Mouse (Mus musculus): ENCODE data around the gene Xlr5c.
"Not testable (repeated sequence)": the region's sequence is repeated elsewhere in the genome, so short reads cannot be mapped to it uniquely, and the experiment has no call there.

Xlr5c gene

DNA sequence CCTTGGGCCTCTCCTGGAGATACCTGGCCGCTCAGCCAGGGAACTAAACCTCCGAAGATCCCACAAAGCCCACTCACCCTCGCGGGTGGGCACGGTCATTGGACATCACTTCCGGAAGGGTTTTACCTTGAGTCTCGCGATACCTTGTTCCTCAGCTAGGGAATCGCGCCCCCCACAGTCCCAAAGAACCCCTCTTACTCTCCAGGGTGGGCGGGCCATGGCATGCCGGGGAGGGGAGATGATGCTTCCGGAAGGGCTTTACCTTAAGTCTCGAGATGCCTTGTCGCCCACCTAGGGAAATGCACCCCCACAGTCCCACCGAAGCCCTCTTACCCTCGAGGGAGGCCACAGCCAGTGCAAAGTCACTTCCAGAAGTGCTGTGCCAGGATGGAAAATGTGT, at the start of gene Xlr5c, which contains the start of gene Xlr5a:
Gene Xlr5c, minus strand, starts transcription at position 101 of the 400 bp plus-strand sequence.
Gene Xlr5a, minus strand, starts transcription at position 101 of the 400 bp plus-strand sequence.
- DNase-seq (ENCODE audit: low spot score), result not testable (repeated sequence)

DNA sequence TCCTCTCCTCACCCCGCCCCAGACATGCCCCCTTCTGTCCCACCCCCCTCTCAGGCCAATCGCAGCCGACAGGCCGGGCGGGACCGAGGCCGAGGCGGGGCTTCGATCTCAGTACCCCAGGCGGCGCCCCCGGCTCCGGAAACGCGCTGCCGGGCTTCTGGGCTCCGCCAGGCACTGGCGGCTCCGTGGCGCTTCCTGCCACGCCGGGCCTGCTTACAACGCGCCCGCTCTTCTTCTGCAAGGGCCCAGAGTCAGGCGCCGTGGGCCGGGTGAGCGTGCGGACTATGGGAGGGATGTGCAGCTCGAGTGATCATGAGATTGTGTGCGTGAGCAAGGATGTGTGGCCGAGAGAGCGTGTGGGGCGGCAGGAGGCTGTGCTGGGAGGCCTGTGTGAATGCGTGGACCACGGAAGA, 49.7 kb upstream of the Xlr5c start, which contains the start of gene Zfp275:
Gene Zfp275, plus strand, starts transcription at position 139 of the 413 bp plus-strand sequence.
- DNase-seq (ENCODE audit: low spot score), result peak; percentile 75

DNA sequence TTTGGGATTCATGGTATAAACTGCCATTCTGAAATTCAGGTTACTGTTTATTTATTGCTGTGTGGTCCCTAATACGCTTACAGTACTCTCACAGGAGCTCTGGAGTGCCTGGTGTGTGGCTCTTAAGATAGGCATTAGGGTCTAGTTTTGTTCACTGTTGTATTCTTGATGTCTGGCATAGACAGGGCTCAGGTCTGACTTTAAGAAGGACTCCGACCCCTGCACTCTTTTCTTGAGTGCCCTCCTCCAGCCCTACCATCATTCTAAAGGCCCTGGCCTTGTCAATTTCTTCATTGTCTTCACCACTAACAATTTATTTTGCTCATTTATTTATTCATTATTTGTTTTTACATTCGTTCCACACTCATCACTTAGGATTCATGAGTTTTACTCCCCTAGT, 49.3 kb upstream of the Xlr5c start:
- DNase-seq (ENCODE audit: low spot score), result peak; percentile 1

GRCm38 (mm10) chrX:73341473-73341872, 48.7 kb upstream of the Xlr5c start:
- no peak for DNase-seq (ENCODE audit: low spot score)

GRCm38 (mm10) chrX:73336740-73337139, 44.0 kb upstream of the Xlr5c start, which contains the start of gene Gm45015:
Gene Gm45015, minus strand, starts transcription at chrX:73336840.
- DNase-seq (ENCODE audit: low spot score), result no peak

DNA sequence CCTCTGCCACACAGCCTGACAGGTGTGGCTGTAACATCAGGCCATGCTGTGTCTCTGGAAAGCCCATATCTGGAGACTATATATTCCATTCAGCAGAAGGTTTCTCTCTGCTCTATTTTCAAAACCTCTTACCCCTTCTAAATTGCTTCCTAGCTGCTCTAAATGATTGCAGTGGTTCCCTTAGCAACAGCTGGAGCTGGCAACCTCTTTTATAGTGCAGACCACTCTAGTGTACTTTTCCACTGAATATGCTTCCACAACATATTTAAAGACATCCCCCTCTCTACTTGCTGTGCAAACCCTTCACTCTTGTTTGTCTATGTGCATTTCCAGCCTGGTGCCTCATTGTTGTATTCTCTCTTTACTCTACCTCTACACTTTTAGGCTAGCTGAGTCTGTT, 40.8 kb upstream of the Xlr5c start:
- DNase-seq (ENCODE audit: low spot score), result no peak

DNA sequence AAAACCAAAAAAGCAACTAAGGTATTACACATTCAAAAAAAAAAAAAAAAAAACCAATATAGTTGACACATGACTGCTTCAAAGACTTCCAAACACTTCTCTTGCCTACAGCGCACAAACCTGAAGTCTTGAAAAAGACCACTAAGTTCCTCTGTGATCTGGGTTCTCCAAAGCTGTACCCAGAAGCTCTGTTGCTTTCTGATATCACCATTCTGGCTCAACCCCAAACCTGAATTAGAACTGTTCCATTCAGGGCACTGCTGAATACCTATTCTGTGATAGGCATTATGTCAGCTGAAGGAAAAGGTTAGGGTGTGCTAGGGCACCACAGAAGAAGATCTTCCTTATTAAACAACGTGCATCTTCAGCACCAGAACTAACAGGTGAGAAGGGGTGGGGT, 34.4 kb upstream of the Xlr5c start:
- no peak for DNase-seq (ENCODE audit: low spot score)

GRCm38 (mm10) chrX:73321029-73321428, 28.3 kb upstream of the Xlr5c start:
- DNase-seq (ENCODE audit: low spot score), result no peak

DNA sequence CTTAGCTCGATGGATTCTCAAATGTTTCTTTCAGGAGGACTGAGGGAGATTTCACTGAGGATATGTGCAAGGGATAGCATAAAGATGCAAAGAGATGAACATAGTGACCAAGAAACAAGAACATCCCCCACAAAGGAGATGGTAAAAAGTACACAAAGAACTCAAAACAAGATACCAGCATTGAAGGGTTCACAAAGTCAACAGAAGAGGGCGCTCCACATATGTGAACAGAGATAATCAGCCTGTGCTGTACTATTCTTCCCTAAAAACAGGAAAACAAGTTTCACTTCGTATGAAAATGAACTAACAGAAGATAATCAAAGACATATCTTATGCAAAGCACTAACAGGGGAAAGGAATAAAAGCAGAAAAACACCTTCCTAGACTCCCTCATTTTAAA, 19.7 kb upstream of the Xlr5c start:
- DNase-seq (ENCODE audit: low spot score), result peak; percentile 49

DNA sequence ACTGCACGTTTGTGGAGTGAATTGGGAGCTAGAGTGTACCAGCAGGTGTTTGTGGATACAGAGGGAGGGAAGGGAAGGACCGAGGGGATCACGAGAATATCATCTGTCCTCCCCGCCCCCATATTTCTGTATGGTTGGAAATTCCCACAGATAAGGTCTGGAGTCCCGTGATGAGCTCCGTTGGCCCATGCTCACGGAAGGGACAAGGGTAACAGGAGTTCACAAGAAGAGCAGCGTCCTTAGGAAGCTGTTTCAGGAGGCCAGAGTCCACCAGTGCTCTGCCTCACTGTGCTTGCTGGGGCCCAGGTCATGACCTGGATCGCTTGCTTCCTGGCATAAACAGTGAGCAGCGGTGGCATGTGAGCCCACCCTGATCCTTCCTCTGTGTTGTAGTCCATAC, 3.0 kb upstream of the Xlr5c start:
- not testable (repeated sequence) for DNase-seq (ENCODE audit: low spot score)

DNA sequence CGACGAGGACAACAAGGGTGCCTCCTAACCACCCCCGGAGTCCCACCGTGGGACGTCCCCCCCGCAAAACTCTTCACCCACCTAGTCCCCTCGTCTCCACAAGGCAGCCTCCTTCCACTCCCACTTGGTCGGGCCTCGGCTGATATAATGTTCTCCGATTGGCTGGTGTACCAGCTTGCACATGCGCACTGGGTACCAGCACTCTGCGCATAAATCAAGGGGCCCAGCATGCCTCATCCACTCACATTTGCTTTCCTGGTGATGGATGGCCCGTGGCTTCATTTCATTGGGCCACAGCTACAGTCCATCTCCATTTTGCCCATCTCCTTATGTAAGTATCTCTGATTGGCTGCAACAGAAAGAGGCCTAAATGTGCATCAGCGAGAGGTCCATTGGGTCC, 27.5 kb downstream of the Xlr5c start, which contains the start of gene Xlr3c:
Gene Xlr3c, minus strand, starts transcription at position 121 of the 400 bp plus-strand sequence.
- DNase-seq (ENCODE audit: low spot score), result not testable (repeated sequence)

GRCm38 (mm10) chrX:73262428-73262827, 30.3 kb downstream of the Xlr5c start:
- not testable (repeated sequence) for DNase-seq (ENCODE audit: low spot score)

- not testable (repeated sequence) for DNase-seq (ENCODE audit: low spot score)
Measured at GRCm38 (mm10) chrX:73242821-73243325, 49.9 kb downstream of the Xlr5c start, which contains the start of gene Xlr4c. Gene Xlr4c, minus strand, starts transcription at chrX:73243130.

Data from retina, embryonic 14.5 days (tissue).